Mouse (Mus musculus) kidney, adult 2 months (tissue): ENCODE measurements around the gene Krt24.

Experiments
- CTCF ChIP-seq: fragments of 200-500 bp; conservative IDR thresholded peaks from 2 replicates; pipeline ENCODE4 v1.5.1; 2011; ENCODE audit warnings: low read depth, mild to moderate bottlenecking, control low read depth, low read length, moderate library complexity, mixed read lengths; ENCODE audit not compliant: insufficient read depth, insufficient read length
- POLR2A ChIP-seq: fragments of 200-500 bp; IDR thresholded peaks from one replicate; pipeline ENCODE4 v1.6.1; 2011; ENCODE audit warnings: low read depth, low read length, control low read depth

DNA sequence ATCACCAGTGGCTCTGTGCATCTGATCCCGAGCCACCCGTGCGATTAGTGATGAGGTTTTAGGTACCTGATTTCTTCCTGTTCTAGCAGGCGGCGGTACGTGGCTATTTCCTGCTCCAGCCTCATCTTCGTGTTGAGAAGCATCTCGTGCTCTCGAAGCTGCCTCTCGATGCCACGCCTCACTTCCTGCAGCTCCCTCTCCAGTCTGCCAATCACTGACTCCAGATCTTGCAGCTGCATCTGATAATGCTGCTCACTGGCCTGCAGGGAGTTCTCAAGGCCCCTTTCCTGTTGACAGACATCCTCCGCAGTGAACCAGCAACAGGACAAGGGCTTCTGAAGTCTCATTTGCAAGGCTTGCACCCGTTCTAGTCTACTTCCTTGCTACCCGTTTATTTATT, 46.6 kb downstream of the Krt24 start:
- TF ChIP-seq POLR2A (no peak), CTCF (no peak)
